Mouse (Mus musculus) neutrophil, adult 65 days (primary cell): ENCODE results near the gene Olfr141. TPM values are rescaled to one million over a fixed set of nuclear protein-coding genes. Genes with fewer than 3 reads are reported as not detected.

Experiments
- total RNA-seq: library from RNA; stranded (reverse); gene quantifications from 2 replicates; pipeline ENCODE4 v1.2.4, GENCODE M21; 2023

Gene Olfr141
- not detected in 2 replicates for total RNA-seq

DNA sequence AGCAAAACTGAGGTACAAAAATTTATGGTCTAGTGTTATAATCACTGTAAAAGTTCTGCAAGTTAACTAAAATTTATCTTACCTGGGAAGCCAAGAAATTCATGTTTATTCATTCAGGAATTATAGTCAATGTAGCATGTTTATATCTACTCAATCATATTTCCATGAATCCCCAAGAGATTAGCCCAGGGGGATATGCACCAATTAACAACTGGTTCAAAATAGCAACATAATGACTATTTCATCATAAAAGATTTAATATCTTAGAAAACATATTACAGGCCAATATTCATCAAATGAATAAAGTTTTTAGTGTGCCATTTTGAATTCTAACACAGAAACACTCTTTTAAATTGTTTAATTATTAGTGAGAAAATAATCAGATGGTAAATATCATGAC lies at the start of gene Olfr141:
TSS of gene Olfr141 (minus strand) at position 101 of the 400 bp plus-strand sequence.

GRCm38 (mm10) chr2:86851596-86851995 lies 41.8 kb upstream of the Olfr141 start, which contains the start of gene Olfr1095:
Gene Olfr1095, minus strand, starts transcription at chr2:86851696.

GRCm38 (mm10) chr2:86824363-86824762 lies 14.5 kb upstream of the Olfr141 start, which contains the start of gene Olfr1094:
Gene Olfr1094, plus strand, starts transcription at chr2:86824663.

DNA sequence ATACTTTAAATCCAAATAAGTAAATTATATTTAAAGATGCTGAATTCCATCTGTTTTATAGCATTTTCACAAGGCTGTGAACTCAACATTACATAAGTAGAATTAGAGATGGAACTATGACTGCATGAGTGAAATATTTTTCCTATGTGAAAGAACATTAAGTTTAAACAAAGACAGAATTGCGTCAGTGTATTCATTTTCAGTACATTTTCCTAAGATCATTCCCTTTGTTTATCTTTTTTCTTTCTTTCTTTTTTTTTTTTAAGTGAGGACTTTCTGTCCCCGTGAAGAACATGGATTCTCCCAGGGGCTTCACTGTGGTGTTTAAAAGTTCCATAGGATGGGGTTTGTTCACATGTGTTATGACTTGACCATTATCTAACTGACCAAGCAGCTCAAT lies 27.6 kb downstream of the Olfr141 start, which contains the start of gene Olfr1093:
TSS of gene Olfr1093 (plus strand) at position 301 of the 400 bp plus-strand sequence.

DNA sequence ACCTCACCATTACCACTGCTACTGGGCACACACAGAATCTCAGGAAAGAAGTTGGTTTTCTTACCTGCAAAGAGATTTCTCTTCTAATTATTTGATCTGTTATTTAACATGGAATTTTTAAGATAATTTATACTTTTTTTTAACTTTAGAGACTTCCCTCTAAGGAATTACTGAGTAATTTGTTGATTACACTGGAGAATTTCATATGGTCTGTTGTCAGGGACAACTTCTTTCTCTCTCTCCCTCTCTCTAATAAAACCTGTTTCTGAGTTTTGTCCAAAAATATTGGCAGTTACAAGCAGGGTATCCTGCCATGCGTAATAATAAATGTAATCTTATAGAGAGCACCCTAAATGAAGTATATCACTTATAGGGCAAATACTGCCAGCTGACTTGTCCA lies 50.9 kb downstream of the Olfr141 start, which contains the start of gene Olfr1090:
TSS of gene Olfr1090 (minus strand) at position 101 of the 400 bp plus-strand sequence.

Other genes with a start within 250 kb of the Olfr141 start
- gene Olfr1082, start 211.1 kb downstream of the Olfr141 start, total RNA-seq: not detected in 2 replicates
- gene Olfr1084, start 170.3 kb downstream of the Olfr141 start, total RNA-seq: not detected in 2 replicates
- not detected in 2 replicates for gene Olfr1085, start 148.0 kb downstream of the Olfr141 start, total RNA-seq
- gene Olfr1086, start 129.9 kb downstream of the Olfr141 start, total RNA-seq: not detected in 2 replicates
- not detected in 2 replicates for gene Olfr1087, start 111.6 kb downstream of the Olfr141 start, total RNA-seq
- gene Olfr1089, start 76.3 kb downstream of the Olfr141 start, total RNA-seq: not detected in 2 replicates
- gene Olfr1090, start 51.0 kb downstream of the Olfr141 start, total RNA-seq: not detected in 2 replicates
- not detected in 2 replicates for gene Olfr1093, start 27.5 kb downstream of the Olfr141 start, total RNA-seq
- not detected in 2 replicates for gene Olfr1094, start 14.6 kb upstream of the Olfr141 start, total RNA-seq
- not detected in 2 replicates for gene Olfr1095, start 41.7 kb upstream of the Olfr141 start, total RNA-seq
- gene Gm13723, start 64.8 kb upstream of the Olfr141 start, total RNA-seq: not detected in 2 replicates
- gene Olfr1097, start 82.2 kb upstream of the Olfr141 start, total RNA-seq: not detected in 2 replicates
- gene Olfr1098, start 114.5 kb upstream of the Olfr141 start, total RNA-seq: not detected in 2 replicates
- gene Olfr1099, start 150.7 kb upstream of the Olfr141 start, total RNA-seq: not detected in 2 replicates
- gene Olfr1100, start 169.9 kb upstream of the Olfr141 start, total RNA-seq: not detected in 2 replicates
- not detected in 2 replicates for gene Olfr1101, start 181.2 kb upstream of the Olfr141 start, total RNA-seq
- not detected in 2 replicates for gene Olfr1102, start 188.4 kb upstream of the Olfr141 start, total RNA-seq
- gene Olfr1104, start 217.1 kb upstream of the Olfr141 start, total RNA-seq: not detected in 2 replicates
- gene Olfr1105, start 226.5 kb upstream of the Olfr141 start, total RNA-seq: not detected in 2 replicates
- not detected in 2 replicates for gene Olfr1106, start 242.3 kb upstream of the Olfr141 start, total RNA-seq